10 mouse cellular contexts compared by ENCODE assay signal in the genomic region with DNA sequence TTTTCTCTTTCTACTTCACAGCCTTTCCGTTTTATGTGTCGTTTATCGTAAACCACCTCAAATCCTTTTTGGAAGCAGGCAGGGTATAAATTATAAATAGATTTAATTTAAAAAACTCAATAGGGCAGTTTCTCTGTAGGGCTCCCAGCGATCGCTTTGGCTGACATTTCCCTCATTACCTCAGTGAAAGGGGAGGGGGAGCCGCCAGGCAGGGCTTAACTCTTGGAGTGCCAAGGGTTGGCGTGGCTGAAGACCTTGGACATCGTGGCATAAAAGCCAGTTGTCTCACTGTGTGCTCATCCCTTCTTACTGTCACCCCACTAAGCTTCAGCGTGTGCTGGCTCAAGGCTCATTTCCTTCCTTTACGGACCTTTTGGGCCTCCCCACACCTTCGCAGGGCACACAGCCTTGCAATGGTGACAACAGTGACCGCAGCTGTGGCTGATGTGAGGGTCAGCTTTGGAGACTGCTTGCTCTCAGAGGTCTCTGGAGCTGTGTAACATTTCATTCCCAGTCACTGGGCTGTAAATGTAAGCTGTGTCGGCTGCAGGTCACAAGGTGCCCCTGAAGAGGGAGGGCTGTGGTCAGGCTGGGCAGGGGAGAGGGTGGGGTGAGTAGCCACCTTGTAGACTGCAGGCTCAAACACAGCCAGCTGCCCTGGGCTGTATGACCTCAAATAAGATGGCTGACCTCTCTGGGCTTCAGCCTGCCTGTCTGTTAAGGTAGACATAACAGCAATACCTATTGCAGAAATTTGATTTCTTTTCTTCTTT.
DNase-seq lines count a peak whose midpoint lies in the region; ATAC-seq and TF ChIP-seq lines count a peak whose summit lies in the region.
"Had no signal": no experiment of that assay in that cellular context is flagged by ENCODE, and none has a peak within 500 bp of the region (broad histone marks: within the 10 kb centered on the region; RNA-seq: fewer than 3 reads in every experiment).

No protein-coding gene starts in this region.

- H3K36me3 ChIP-seq in intestine, embryonic 14.5 days (ENCODE audit: control insufficient read depth, insufficient read depth, low read length) = no peaks in the 10 kb centered on the region
- H3K36me3 ChIP-seq in intestine, postnatal 0 days (ENCODE audit: control insufficient read depth, insufficient read depth) = no peaks in the 10 kb centered on the region
- no peaks in the 10 kb centered on the region for H3K36me3 ChIP-seq in hindbrain, embryonic 12.5 days
- no peaks in the 10 kb centered on the region for H3K36me3 ChIP-seq in neural tube, embryonic 13.5 days

- WGBS in intestine, embryonic 14.5 days = 26% methylated on average over 13 of the region's 13 CpGs
- WGBS in intestine, postnatal 0 days = 52% methylated on average over 13 of the region's 13 CpGs
- WGBS in hindbrain, embryonic 12.5 days = 34% methylated on average over 13 of the region's 13 CpGs
- WGBS in neural tube, embryonic 13.5 days = 29% methylated on average over 13 of the region's 13 CpGs

- H3K4me3 ChIP-seq in intestine, embryonic 14.5 days (ENCODE audit: low read depth, low read length) = no peak overlapping the region
- no peak overlapping the region for H3K4me3 ChIP-seq in intestine, postnatal 0 days (ENCODE audit: low read depth, low read length)
- H3K4me3 ChIP-seq in hindbrain, embryonic 12.5 days = no peak overlapping the region
- no peak overlapping the region for H3K4me3 ChIP-seq in neural tube, embryonic 13.5 days
- H3K4me3 ChIP-seq: erythroblast, embryonic 14.5 days had no signal

- no peak overlapping the region for H3K27ac ChIP-seq in intestine, embryonic 14.5 days (ENCODE audit: low read depth)
- H3K27ac ChIP-seq in intestine, postnatal 0 days (ENCODE audit: low read depth, low read length) = no peak overlapping the region
- peak overlapping the region; percentile 62 for H3K27ac ChIP-seq in hindbrain, embryonic 12.5 days
- peak overlapping the region; percentile 42; the same call in 1 of the 2 replicates for H3K27ac ChIP-seq in neural tube, embryonic 13.5 days (replicated peaks)

- TF ChIP-seq CTCF in intestine, postnatal 0 days (IDR thresholded peaks at IDR 0.05; ENCODE audit: low read depth) = no peak

- no peaks in the 10 kb centered on the region for H3K9me3 ChIP-seq in intestine, embryonic 14.5 days (ENCODE audit: control insufficient read depth, low read length)
- H3K9me3 ChIP-seq in intestine, postnatal 0 days (ENCODE audit: control insufficient read depth) = no peaks in the 10 kb centered on the region
- H3K9me3 ChIP-seq in hindbrain, embryonic 12.5 days (replicated peaks) = no peaks in the 10 kb centered on the region
- H3K9me3 ChIP-seq in neural tube, embryonic 13.5 days = no peaks in the 10 kb centered on the region

- H3K4me1 ChIP-seq in intestine, embryonic 14.5 days (replicated peaks; ENCODE audit: control insufficient read depth, insufficient read depth, low read length) = peaks cover 22% of the 10 kb centered on the region
- H3K4me1 ChIP-seq in intestine, postnatal 0 days (replicated peaks; ENCODE audit: control insufficient read depth, insufficient read depth, low read length) = no peaks in the 10 kb centered on the region
- H3K4me1 ChIP-seq in hindbrain, embryonic 12.5 days = peaks cover 34% of the 10 kb centered on the region
- peaks cover 34% of the 10 kb centered on the region for H3K4me1 ChIP-seq in neural tube, embryonic 13.5 days (replicated peaks)

- H3K9ac ChIP-seq in intestine, embryonic 14.5 days (ENCODE audit: low read length) = no peak overlapping the region
- no peak overlapping the region for H3K9ac ChIP-seq in intestine, postnatal 0 days (ENCODE audit: low read depth, low read length)
- no peak overlapping the region for H3K9ac ChIP-seq in hindbrain, embryonic 12.5 days
- no peak overlapping the region for H3K9ac ChIP-seq in neural tube, embryonic 13.5 days

- H3K4me2 ChIP-seq in intestine, embryonic 14.5 days (ENCODE audit: low read length) = 0 out of 2 replicates have a peak overlapping the region, but pooled peaks have one; percentile 2
- no peak overlapping the region for H3K4me2 ChIP-seq in intestine, postnatal 0 days (replicated peaks; ENCODE audit: low read depth)
- H3K4me2 ChIP-seq in hindbrain, embryonic 12.5 days (replicated peaks) = no peak overlapping the region
- no peak overlapping the region for H3K4me2 ChIP-seq in neural tube, embryonic 13.5 days

- H3K27me3 ChIP-seq in intestine, embryonic 14.5 days (replicated peaks; ENCODE audit: control insufficient read depth, insufficient read depth, low read length) = no peaks in the 10 kb centered on the region
- H3K27me3 ChIP-seq in intestine, postnatal 0 days (replicated peaks; ENCODE audit: control insufficient read depth, insufficient read depth, low read length) = no peaks in the 10 kb centered on the region
- H3K27me3 ChIP-seq in hindbrain, embryonic 12.5 days = no peaks in the 10 kb centered on the region
- H3K27me3 ChIP-seq in neural tube, embryonic 13.5 days = no peaks in the 10 kb centered on the region

- DNase-seq in intestine, embryonic 14.5 days (ENCODE audit: low spot score) = no peak
- peak; percentile 12 to 27 for DNase-seq in kidney, postnatal 36 days
- no peak for DNase-seq in left cerebral cortex, postnatal 4 days
- no peak for DNase-seq in heart, adult 11 months
- no peak for DNase-seq in gastrocnemius, postnatal 10 days
- DNase-seq: B cell, adult 2 months had no signal

- intact Hi-C loops in left cerebral cortex, postnatal 4 days (cut with DNase I) = no loop called here

- no peak for ATAC-seq in intestine, embryonic 14.5 days (replicated peaks; ENCODE audit: low FRiP score, low TSS enrichment, low read depth)
- no peak for ATAC-seq in intestine, postnatal 0 days
- no peak for ATAC-seq in hindbrain, embryonic 12.5 days (ENCODE audit: low FRiP score)
- ATAC-seq in neural tube, embryonic 13.5 days (ENCODE audit: low read depth) = no peak

Comparison
In these comparisons a context has a peak if more than half of its experiments do, and no peak if none do; other contexts are left out.
1. DNase-seq: peak in kidney, postnatal 36 days (2 of 2); none in intestine, embryonic 14.5 days (single experiment), left cerebral cortex, postnatal 4 days (single experiment), heart, adult 11 months (single experiment) and gastrocnemius, postnatal 10 days (single experiment).
2. H3K27ac ChIP-seq: peak in hindbrain, embryonic 12.5 days (single experiment) and neural tube, embryonic 13.5 days (single experiment); none in intestine, embryonic 14.5 days (single experiment) and intestine, postnatal 0 days (single experiment).